Mouse (Mus musculus): ENCODE results near the gene Hbq1a. TPM values are rescaled to one million over a fixed set of nuclear protein-coding genes. Genes with fewer than 3 reads are reported as not detected.
A peak's percentile ranks its signal among the peaks of the same experiment; 100 is the strongest.

Gene Hbq1a
- polyA plus RNA-seq, 1 experiment from 2014 or later, result 0.40 TPM

DNA sequence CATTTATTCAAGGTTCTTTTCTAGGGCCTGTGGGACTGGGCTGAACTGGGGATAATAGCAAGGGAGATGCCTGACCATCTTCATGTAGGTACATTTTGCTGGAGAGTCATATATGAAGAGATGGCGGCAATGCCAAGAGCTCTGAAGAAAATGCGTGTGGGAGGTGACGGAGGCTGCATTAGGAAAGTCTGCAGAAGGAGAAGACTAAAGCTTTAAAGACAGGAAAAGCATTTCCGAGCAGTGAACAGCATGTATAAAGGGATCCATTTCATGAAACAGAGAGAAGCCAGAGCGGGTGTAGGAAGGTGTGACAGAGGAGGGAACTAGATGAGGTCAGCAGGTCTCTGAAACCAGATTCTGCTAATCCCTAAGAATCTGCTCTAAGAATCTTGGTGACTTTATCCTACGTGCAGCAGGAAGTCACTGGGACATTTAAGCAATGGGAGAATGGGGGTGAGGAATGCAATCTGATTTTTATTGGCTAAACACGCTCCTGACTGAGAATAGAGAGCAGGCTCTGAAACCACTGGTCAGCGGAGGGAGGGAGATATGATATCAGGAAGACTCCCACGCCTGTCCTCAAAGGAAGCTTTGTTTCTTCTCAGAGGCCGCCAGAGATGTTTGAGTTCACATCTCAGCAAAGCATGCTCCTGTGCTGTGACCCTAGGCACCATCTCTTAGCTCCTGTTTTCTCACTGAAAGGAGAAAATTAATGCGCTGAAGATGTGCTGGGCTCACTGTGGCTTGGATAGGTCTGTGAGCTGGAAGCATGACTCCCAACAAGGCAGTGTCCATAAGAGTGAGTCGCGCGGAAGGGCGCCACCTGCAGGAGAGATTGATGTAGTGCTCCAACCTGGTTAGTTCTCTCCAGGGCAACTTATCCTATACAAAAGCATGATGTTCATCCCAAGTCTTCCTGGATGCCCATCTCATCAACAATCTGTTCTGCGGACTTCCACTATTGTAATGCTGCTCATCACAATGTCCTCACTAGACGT is 40.9 kb downstream of the Hbq1a start:
- no peaks in the 10 kb centered on the region for H3K9me3 ChIP-seq
- no peak overlapping the region for H3K9ac ChIP-seq
- 31% methylated on average over 17 of the region's 17 CpGs for WGBS
- no peak overlapping the region for H3K4me3 ChIP-seq (replicated peaks)
- H3K4me2 ChIP-seq (replicated peaks), result peak overlapping the region; percentile 21; the same call in 1 of the 2 replicates
- no peaks in the 10 kb centered on the region for H3K27me3 ChIP-seq (replicated peaks)
- ATAC-seq, result peak; percentile 46
- no peak overlapping the region for H3K27ac ChIP-seq
- no peaks in the 10 kb centered on the region for H3K36me3 ChIP-seq
- peaks cover 10% of the 10 kb centered on the region; the same call in 1 of the 2 replicates for H3K4me1 ChIP-seq (replicated peaks)

- 13% methylated on average over 2 of the region's 2 CpGs for WGBS
- Histone ChIP-seq H3K36me3 (no peaks in the 10 kb centered on the region), H3K4me1 (replicated peaks) (peaks cover 24% of the 10 kb centered on the region)
Observed at GRCm38 (mm10) chr11:32342770-32343191, 42.9 kb downstream of the Hbq1a start.

DNA sequence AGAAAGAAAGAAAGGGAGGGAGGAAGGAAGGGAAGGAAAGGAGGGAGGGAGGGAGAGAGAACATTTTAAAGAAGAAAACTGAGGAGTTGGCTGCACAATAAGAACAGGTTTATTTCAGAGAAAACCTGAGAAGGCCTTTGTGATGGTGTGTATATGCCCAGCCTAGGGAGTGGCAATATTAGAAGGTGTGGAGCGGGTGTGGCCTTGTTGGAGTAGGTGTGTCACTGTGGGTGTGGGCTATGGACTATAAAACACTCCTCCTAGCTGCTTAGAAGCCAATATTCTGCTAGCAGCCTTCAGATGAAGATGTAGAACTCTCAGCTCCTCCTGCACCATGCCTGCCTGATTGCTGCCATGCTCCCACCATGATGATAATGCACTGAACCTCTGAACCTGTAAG is 43.5 kb downstream of the Hbq1a start:
- Histone ChIP-seq H3K4me2 (replicated peaks) (no peak overlapping the region), H3K36me3 (no peaks in the 10 kb centered on the region), H3K27ac (no peak overlapping the region), H3K9ac (no peak overlapping the region), H3K27me3 (replicated peaks) (no peaks in the 10 kb centered on the region), H3K9me3 (no peaks in the 10 kb centered on the region), H3K4me3 (replicated peaks) (no peak overlapping the region), H3K4me1 (replicated peaks) (peaks cover 24% of the 10 kb centered on the region)
- WGBS, result 85% methylated on average over 1 of the region's 1 CpGs
- no peak for ATAC-seq

More at GRCm38 (mm10) chr11:32342770-32343191, 42.9 kb downstream of the Hbq1a start:
- no peak for ATAC-seq
- Histone ChIP-seq H3K4me3 (replicated peaks) (no peak overlapping the region), H3K27me3 (replicated peaks) (no peaks in the 10 kb centered on the region), H3K9ac (no peak overlapping the region), H3K4me2 (replicated peaks) (no peak overlapping the region), H3K9me3 (no peaks in the 10 kb centered on the region), H3K27ac (no peak overlapping the region)

DNA sequence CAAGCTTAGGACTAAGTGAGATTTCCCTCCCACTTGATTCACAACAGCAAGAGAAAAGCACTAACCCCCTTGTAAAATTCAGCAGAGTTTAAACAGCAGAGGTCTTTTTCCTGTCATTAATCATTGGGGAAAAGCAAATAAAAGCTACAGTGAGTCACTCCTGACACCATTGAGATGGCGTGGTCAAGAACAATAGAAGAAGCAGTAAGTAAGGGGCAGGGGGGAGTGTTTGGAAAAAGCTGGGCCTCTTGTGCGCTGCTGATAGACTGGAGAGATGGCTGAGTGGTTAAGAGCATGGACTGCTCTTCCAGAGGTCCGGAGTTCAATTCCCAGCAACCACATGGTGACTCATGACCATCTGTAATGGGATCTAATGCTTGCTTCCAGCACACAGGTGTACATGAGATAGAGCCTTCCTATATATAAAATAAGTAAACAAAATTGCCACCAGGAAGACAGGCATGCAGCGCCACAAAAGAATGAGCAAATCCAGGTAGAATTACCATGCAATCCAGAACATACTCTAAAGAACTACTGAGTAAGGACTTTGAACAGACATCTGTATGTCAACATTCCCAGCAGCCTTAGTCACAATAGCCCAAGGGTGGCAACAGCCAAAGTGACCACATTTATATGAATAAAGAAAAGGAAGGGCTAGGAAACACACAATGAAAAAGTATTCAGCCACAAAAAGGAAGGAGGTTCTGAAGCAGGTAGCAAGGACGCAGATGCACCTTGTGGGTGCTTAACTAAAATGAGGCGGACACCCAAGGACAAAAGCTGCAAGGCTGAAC is 45.8 kb downstream of the Hbq1a start:
- H3K36me3 ChIP-seq, result no peaks in the 10 kb centered on the region
- no peak overlapping the region for H3K4me2 ChIP-seq (replicated peaks)
- no peaks in the 10 kb centered on the region for H3K27me3 ChIP-seq (replicated peaks)
- H3K9me3 ChIP-seq, result no peaks in the 10 kb centered on the region
- no peak overlapping the region for H3K4me3 ChIP-seq (replicated peaks)
- ATAC-seq, result peak; percentile 32
- WGBS, result 57% methylated on average over 6 of the region's 6 CpGs
- H3K27ac ChIP-seq, result peak overlapping the region; percentile 23
- H3K4me1 ChIP-seq (replicated peaks), result peaks cover 32% of the 10 kb centered on the region
- H3K9ac ChIP-seq, result no peak overlapping the region

DNA sequence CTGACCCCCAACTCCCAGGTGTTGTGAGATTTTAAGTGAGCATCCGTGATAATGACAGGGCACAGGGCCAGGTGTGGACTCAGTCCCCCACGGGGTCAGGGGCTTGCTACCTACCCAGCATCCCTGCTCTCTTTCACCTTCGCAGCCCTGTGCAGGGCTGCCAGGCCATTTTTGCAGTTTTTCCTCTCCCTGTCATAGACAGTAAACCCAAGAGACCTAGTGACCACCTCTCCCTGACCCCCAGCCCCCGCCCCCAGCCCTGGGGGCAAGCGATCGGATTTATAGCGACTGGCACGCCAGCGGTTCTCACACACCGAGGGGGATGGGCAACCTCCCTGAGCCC is 47.4 kb downstream of the Hbq1a start:
- H3K4me1 ChIP-seq (replicated peaks), result peaks cover 27% of the 10 kb centered on the region
- no peaks in the 10 kb centered on the region for H3K9me3 ChIP-seq
- 6% methylated on average over 10 of the region's 10 CpGs for WGBS
- H3K36me3 ChIP-seq, result peaks cover 12% of the 10 kb centered on the region; the same call in 1 of the 2 replicates
- no peaks in the 10 kb centered on the region for H3K27me3 ChIP-seq (replicated peaks)
- H3K4me3 ChIP-seq (replicated peaks), result peak overlapping the region; percentile 86
- peak overlapping the region; percentile 85 for H3K9ac ChIP-seq
- H3K27ac ChIP-seq, result peak overlapping the region; percentile 66
- H3K4me2 ChIP-seq (replicated peaks), result peak overlapping the region; percentile 83
- ATAC-seq, result peak; percentile 21; the same call in 1 of the 2 replicates

DNA sequence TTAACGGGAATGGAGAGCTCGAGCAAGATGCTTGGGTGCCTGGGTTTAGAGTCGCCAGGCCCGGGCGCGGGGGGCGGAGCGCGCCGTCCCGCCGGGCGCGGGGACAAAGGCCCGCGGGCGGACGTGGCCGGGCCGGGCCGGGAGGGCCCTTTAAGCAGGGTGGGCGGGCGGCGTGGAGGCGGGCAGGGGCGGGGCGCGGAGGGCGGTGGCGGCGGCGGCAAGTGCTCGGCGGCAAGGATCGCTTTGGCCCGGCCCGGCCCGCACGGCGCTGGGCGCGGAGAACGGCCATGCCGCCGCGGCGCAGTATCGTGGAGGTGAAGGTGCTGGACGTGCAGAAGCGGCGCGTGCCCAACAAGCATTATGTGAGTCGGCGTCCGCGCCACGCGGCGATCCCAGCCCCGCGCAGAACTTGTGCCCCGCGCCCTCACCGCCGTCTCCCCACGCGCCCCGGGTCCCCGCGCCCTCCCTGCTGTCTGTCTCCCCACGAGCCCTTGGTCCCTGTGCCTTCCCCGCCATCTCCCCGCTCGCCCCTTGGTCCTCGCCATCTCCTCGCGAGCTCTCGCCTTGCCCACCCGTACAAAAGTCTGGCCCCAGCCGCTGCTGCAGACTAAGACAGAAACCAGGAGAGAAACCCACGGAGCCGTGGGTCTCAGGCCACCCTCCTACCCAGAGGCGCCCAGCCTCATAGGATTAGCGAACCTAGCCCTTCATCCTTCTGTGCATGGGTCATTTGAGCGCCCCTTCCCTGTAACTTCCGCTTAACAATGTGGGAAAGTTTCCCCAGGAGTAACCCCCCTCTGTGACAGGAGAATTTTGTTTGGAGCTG is 48.0 kb downstream of the Hbq1a start, which contains the start of gene Sh3pxd2b:
Gene Sh3pxd2b (plus strand): TSS at position 214 of the 826 bp plus-strand sequence.
- Histone ChIP-seq H3K4me3 (replicated peaks) (peak within 1 kb of the TSS; percentile 86), H3K27ac (peak within 1 kb of the TSS; percentile 70), H3K4me1 (replicated peaks) (peaks cover 25% of the 10 kb centered on the region), H3K9ac (peak within 1 kb of the TSS; percentile 85), H3K9me3 (no peaks in the 10 kb centered on the region), H3K4me2 (replicated peaks) (peak within 1 kb of the TSS; percentile 83), H3K36me3 (peaks cover 13% of the 10 kb centered on the region; the same call in 1 of the 2 replicates), H3K27me3 (replicated peaks) (no peaks in the 10 kb centered on the region)
- under 1% methylated on average over 73 of the region's 86 CpGs for WGBS
- peak; percentile 78 for ATAC-seq

DNA sequence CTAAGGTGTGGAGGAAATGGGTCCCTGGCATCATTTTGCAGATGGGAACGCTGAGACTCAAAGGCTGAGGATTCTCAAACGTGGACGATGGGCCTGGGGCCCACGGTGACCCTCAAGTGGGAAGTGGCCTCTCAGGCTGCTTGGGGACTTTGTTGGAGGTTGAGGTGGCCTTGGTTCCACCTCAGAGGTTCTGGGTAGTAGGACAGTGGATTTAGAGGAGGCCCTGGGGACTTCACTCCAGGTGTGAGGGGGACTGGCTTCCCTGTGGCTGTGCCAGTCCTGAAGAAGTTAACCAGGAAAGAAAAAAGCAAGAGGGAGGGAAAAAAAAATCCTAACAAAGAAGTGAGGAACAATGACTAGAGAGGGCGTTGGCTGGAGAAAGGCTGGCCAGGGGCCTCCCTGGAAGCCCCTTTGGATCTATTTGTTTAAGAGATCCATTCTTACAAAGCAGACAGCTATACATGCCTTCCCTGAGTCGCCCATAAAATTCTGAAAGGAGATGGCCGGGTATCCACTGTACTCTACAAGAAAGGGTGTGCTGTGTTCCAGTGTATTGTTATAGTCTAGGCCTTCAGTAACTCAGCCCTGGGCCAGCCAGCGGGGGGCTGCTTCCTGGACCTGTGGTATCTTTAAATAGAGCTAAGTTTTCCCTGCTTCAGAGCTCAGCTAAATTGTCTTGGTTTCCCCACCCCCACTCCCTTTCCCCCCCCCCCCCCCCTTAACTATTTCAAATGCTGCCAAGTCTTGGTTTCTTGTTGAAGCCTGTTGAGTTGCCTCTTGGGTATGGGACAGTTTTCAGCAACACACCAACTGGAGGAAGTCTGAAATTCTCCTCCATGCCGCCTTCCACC is 48.8 kb downstream of the Hbq1a start:
- 18% methylated on average over 9 of the region's 9 CpGs for WGBS

DNA sequence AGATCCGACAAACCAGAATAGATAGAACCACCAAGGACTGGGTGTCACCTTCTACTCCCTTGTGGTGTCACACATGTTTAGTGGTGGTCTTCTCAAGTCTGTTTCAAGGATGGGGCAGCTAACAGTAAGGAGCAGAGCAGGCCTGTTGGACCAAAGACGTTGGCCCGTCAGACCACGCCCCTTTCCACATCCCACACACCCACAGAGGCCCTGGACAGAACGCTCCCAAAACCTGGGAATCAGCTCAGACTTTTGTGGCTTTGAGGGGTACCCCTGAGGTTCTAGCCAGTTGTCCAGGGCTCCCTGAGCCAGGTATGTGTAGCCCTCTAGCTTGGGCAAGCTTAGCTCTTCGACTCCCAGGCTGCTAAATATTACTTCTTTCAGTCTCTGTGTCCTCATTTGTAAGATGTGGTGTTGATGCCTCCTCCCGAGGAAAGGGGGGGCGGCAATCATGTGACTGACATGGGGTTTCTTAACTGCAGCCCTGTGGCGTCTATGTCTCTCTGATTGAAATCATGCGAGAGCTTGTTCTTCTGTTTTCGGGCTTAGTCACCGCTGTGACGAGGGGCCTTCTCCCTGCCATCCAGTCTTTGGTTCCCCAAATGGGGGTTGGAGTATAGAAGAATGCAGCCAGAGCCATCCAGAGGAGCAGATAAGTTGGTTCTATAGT is 49.5 kb downstream of the Hbq1a start:
- Histone ChIP-seq H3K27me3 (replicated peaks) (no peaks in the 10 kb centered on the region), H3K9ac (peak overlapping the region; percentile 18; the same call in 1 of the 2 replicates), H3K4me3 (replicated peaks) (peak overlapping the region; percentile 86), H3K9me3 (no peaks in the 10 kb centered on the region), H3K27ac (no peak overlapping the region), H3K4me2 (replicated peaks) (peak overlapping the region; percentile 83), H3K4me1 (replicated peaks) (peaks cover 25% of the 10 kb centered on the region), H3K36me3 (peaks cover 13% of the 10 kb centered on the region; the same call in 1 of the 2 replicates)
- ATAC-seq, result no peak
- 65% methylated on average over 13 of the region's 13 CpGs for WGBS

More for the DNA sequence above, 48.8 kb downstream of the Hbq1a start:
- Histone ChIP-seq H3K9ac (peak overlapping the region; percentile 85), H3K4me2 (replicated peaks) (peak overlapping the region; percentile 83), H3K9me3 (no peaks in the 10 kb centered on the region), H3K4me1 (replicated peaks) (peaks cover 25% of the 10 kb centered on the region), H3K36me3 (peaks cover 13% of the 10 kb centered on the region; the same call in 1 of the 2 replicates), H3K27me3 (replicated peaks) (no peaks in the 10 kb centered on the region), H3K27ac (peak overlapping the region; percentile 70), H3K4me3 (replicated peaks) (peak overlapping the region; percentile 86)
- ATAC-seq, result no peak

Data from intestine, embryonic 15.5 days (tissue).